Mouse (Mus musculus): ENCODE results near the gene Cox11. TPM values are rescaled to one million over a fixed set of nuclear protein-coding genes. Genes with fewer than 3 reads are reported as not detected.

Gene Cox11
- polyA plus RNA-seq, 1 experiment from 2014 or later = 37.2 TPM

DNA sequence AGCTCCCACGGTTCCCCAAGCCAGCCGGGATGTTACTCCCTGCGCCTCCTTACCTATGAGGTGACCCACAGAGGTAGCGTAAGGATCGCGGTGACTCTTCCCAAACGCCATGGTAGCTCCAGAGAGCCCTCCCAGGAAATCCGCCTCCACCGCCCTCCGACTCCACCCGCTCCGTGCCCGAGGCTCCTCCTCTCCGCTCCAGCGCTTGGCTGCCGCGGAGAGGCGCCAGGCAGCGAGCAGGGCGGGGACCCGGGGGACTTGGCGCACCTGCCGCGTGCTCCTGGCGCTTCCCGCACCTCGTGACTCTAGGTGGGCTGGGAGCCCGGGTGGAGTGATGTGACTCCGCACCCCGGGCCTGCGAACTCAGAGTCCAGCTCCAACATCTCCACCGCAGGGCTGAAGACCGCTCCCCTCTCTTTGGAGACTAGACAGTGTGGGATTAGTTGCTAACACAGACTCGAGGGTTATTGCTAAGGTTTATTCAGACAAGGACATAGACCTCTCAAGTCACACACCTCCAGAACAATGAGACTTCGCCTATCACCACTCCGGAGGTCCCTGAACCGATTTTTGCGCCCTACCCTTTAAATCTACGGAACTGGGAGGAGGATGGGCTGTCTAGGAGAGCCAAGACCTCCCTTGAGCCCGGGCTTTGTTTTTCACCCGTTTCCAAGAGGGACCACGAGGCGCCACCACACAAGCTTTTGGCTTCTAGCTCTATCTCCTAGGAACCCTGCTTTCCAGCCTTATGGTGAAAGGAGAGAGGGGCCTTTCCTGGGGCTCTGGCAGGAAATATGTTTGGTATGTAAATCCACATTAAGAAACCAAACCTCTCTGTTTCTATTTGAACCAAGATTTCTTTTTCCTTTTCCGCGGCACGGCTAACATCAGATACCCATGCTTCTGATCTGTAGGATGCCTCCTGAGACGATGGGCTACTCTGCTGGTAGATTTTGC lies 49.8 kb downstream of the Cox11 start, which contains the start of gene Tom1l1:
Gene Tom1l1, minus strand, starts transcription at position 907 of the 957 bp plus-strand sequence.
- Histone ChIP-seq H3K27ac (peak within 1 kb of the TSS; percentile 50), H3K27me3 (no peaks in the 10 kb centered on the region), H3K4me2 (peak within 1 kb of the TSS; percentile 92), H3K36me3 (no peaks in the 10 kb centered on the region), H3K4me3 (peak within 1 kb of the TSS; percentile 62), H3K9ac (peak within 1 kb of the TSS; percentile 39), H3K4me1 (peaks cover 15% of the 10 kb centered on the region), H3K9me3 (no peaks in the 10 kb centered on the region)
- WGBS = 5% methylated on average over 46 of the region's 47 CpGs
- peak; percentile 68 for ATAC-seq (ENCODE audit: insufficient number of reproducible peaks, low FRiP score, low TSS enrichment, low read depth)

DNA sequence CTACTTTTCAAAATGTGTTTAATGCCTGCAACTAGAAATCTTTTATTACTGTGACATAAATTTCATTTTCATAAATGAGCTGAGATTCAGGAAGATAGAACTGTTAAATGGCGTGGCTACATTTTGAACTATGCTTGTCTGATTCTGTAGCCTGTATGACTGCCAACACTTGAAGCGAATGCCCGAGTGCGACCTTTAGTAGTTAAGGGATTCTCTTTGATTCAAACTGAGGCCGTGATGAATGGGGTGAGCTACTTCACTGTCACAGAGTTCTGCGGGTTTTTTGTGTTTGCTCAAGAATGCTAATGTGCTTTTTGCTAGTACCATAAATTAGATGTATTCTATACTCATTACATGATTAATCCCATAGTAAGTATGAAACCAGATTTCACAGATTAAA lies 52.4 kb downstream of the Cox11 start:
- no peak overlapping the region for H3K4me2 ChIP-seq
- no peaks in the 10 kb centered on the region for H3K27me3 ChIP-seq
- H3K9me3 ChIP-seq = no peaks in the 10 kb centered on the region
- H3K27ac ChIP-seq = no peak overlapping the region
- WGBS = 50% methylated on average over 6 of the region's 6 CpGs
- H3K4me1 ChIP-seq = peaks cover 15% of the 10 kb centered on the region
- no peak overlapping the region for H3K9ac ChIP-seq
- ATAC-seq (ENCODE audit: insufficient number of reproducible peaks, low FRiP score, low TSS enrichment, low read depth) = no peak
- no peak overlapping the region for H3K4me3 ChIP-seq
- no peaks in the 10 kb centered on the region for H3K36me3 ChIP-seq

DNA sequence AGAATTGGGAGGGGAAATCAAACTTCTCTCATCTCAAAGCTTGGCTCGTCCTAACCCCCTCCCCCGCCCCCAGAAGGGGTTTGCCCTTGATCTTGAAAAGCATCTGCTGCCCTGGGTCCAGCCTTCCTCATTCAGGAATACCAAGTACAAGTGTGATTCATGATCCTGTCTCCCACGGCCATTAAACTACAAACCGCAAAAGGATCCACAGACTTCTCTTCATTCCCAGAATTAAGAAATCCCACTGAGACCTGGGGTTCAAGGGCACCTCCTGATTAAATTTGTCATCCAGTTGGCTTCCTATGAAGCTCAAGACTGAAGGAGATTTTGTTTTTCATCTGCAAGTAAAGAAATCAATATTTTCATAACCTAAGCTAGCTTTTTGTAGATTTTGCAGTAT lies 56.2 kb downstream of the Cox11 start:
- no peak for ATAC-seq (ENCODE audit: insufficient number of reproducible peaks, low FRiP score, low TSS enrichment, low read depth)

More for the DNA sequence above, 56.2 kb downstream of the Cox11 start:
- WGBS = 63% methylated on average over 4 of the region's 4 CpGs
- no peak overlapping the region for H3K27ac ChIP-seq
- no peak overlapping the region for H3K4me3 ChIP-seq
- H3K27me3 ChIP-seq = no peaks in the 10 kb centered on the region
- no peaks in the 10 kb centered on the region for H3K9me3 ChIP-seq
- H3K4me2 ChIP-seq = no peak overlapping the region
- H3K4me1 ChIP-seq = peaks cover 4% of the 10 kb centered on the region; the same call in 1 of the 2 replicates
- H3K9ac ChIP-seq = no peak overlapping the region
- no peaks in the 10 kb centered on the region for H3K36me3 ChIP-seq

Other genes starting within 250 kb of the Cox11 start
- 2.6 and 3.1 TPM in 2 replicates for gene Hlf, start 247.3 kb upstream of the Cox11 start, polyA plus RNA-seq (2015; fragmentation: Nextera tagmentation; extraction: Ambion mirVana)
- 21.0 and 22.1 TPM in 2 replicates for gene Stxbp4, start 89 bp upstream of the Cox11 start, polyA plus RNA-seq (2015; fragmentation: Nextera tagmentation; extraction: Ambion mirVana)
- 33.5 and 35.9 TPM in 2 replicates for gene Tom1l1, start 50.2 kb downstream of the Cox11 start, polyA plus RNA-seq (2015; fragmentation: Nextera tagmentation; extraction: Ambion mirVana)